Mouse (Mus musculus) bone marrow, adult 2 months (tissue): ENCODE results near the gene Dnajc14.

Source experiments
- CTCF ChIP-seq: fragments of 200-500 bp; IDR thresholded peaks from 2 replicates; pipeline ENCODE4 v1.5.1; 2011; ENCODE audit warnings: low read length, control low read depth; ENCODE audit not compliant: control insufficient read depth, insufficient read depth
- POLR2A ChIP-seq: fragments of 200-500 bp; IDR thresholded peaks from 2 replicates; pipeline ENCODE4 v1.6.1; 2011; ENCODE audit warnings: low read depth, mild to moderate bottlenecking, control low read depth, low read length, borderline replicate concordance; ENCODE audit not compliant: control insufficient read depth

- no peak for TF ChIP-seq POLR2A
- TF ChIP-seq CTCF = no peak
Observed at GRCm38 (mm10) chr10:128861176-128861575, 57.3 kb downstream of the Dnajc14 start.
